In genomic region chr2:32965511-32966183, GRCm38 (mm10) we compare ENCODE assay signal across 9 mouse cellular contexts. TPM values are rescaled to one million over a fixed set of nuclear protein-coding genes. Genes with fewer than 3 reads are reported as not detected.
DNase-seq lines count a peak whose midpoint lies in the region; ATAC-seq lines count a peak whose summit lies in the region.
"Had no signal": no experiment of that assay in that cellular context is flagged by ENCODE, and none has a peak within 500 bp of the region (broad histone marks: within the 10 kb centered on the region; RNA-seq: fewer than 3 reads in every experiment).

No protein-coding gene starts in this region.

- peaks cover 10% of the 10 kb centered on the region for H3K36me3 ChIP-seq in forebrain, embryonic 11.5 days (ENCODE audit: control insufficient read depth, insufficient read depth, low read length)
- H3K36me3 ChIP-seq in forebrain, embryonic 15.5 days, result peaks cover 25% of the 10 kb centered on the region
- H3K36me3 ChIP-seq in liver, embryonic 11.5 days (ENCODE audit: control insufficient read depth, insufficient read depth, low read length), result peaks cover 22% of the 10 kb centered on the region

- ATAC-seq in forebrain, embryonic 11.5 days (replicated peaks; ENCODE audit: low FRiP score), result no peak
- no peak for ATAC-seq in forebrain, embryonic 15.5 days (replicated peaks)
- no peak for ATAC-seq in liver, embryonic 11.5 days (replicated peaks; ENCODE audit: low FRiP score)
- ATAC-seq in frontal cortex, adult (ENCODE audit: low TSS enrichment), result no peak
- ATAC-seq: Patski had no signal

- no peaks in the 10 kb centered on the region for H3K27me3 ChIP-seq in forebrain, embryonic 11.5 days (ENCODE audit: control insufficient read depth, insufficient read depth, low read length)
- no peaks in the 10 kb centered on the region for H3K27me3 ChIP-seq in forebrain, embryonic 15.5 days
- H3K27me3 ChIP-seq in liver, embryonic 11.5 days (replicated peaks; ENCODE audit: control insufficient read depth, insufficient read depth, low read length), result no peaks in the 10 kb centered on the region
- H3K27me3 ChIP-seq: Patski had no signal

- H3K9ac ChIP-seq in forebrain, embryonic 11.5 days (ENCODE audit: low read length), result no peak overlapping the region
- H3K9ac ChIP-seq in forebrain, embryonic 15.5 days (replicated peaks), result no peak overlapping the region
- peak overlapping the region; percentile 93 for H3K9ac ChIP-seq in liver, embryonic 11.5 days (ENCODE audit: low read depth, low read length)

- no peak overlapping the region for H3K27ac ChIP-seq in forebrain, embryonic 11.5 days (ENCODE audit: low read depth, low read length)
- H3K27ac ChIP-seq in forebrain, embryonic 15.5 days (replicated peaks), result no peak overlapping the region
- H3K27ac ChIP-seq in liver, embryonic 11.5 days (ENCODE audit: low read depth, low read length), result peak overlapping the region; percentile 99

- 23% methylated on average over 7 of the region's 7 CpGs for WGBS in forebrain, embryonic 11.5 days
- 12% methylated on average over 7 of the region's 7 CpGs for WGBS in forebrain, embryonic 15.5 days
- 9% methylated on average over 7 of the region's 7 CpGs for WGBS in liver, embryonic 11.5 days

- no peaks in the 10 kb centered on the region for H3K9me3 ChIP-seq in forebrain, embryonic 11.5 days (ENCODE audit: control insufficient read depth, low read length)
- H3K9me3 ChIP-seq in forebrain, embryonic 15.5 days, result no peaks in the 10 kb centered on the region
- H3K9me3 ChIP-seq in liver, embryonic 11.5 days (ENCODE audit: control insufficient read depth, low read length), result no peaks in the 10 kb centered on the region

- no peak overlapping the region for H3K4me3 ChIP-seq in forebrain, embryonic 11.5 days (ENCODE audit: low read depth, low read length)
- H3K4me3 ChIP-seq in forebrain, embryonic 15.5 days, result no peak overlapping the region
- peak overlapping the region; percentile 75 for H3K4me3 ChIP-seq in liver, embryonic 11.5 days (ENCODE audit: low read depth, low read length)

- H3K4me2 ChIP-seq in forebrain, embryonic 11.5 days (ENCODE audit: low read depth, low read length, severe bottlenecking), result peak overlapping the region; percentile 95; the same call in 1 of the 2 replicates
- H3K4me2 ChIP-seq in forebrain, embryonic 15.5 days (replicated peaks), result no peak overlapping the region
- H3K4me2 ChIP-seq in liver, embryonic 11.5 days, result peak overlapping the region; percentile 94

- H3K4me1 ChIP-seq in forebrain, embryonic 11.5 days (replicated peaks; ENCODE audit: control insufficient read depth, insufficient read depth, low read length), result peaks cover 19% of the 10 kb centered on the region; the same call in 1 of the 2 replicates
- peaks cover 56% of the 10 kb centered on the region for H3K4me1 ChIP-seq in forebrain, embryonic 15.5 days
- H3K4me1 ChIP-seq in liver, embryonic 11.5 days (replicated peaks; ENCODE audit: control insufficient read depth, insufficient read depth, low read length), result peaks cover 31% of the 10 kb centered on the region

- DNase-seq in forebrain, embryonic 11.5 days (ENCODE audit: low spot score), result no peak
- peak; percentile 46 to 54 for DNase-seq in spleen, postnatal 36 days (ENCODE audit: low spot score in 2 of 2)
- DNase-seq in spleen, postnatal 14 days (ENCODE audit: low spot score in 2 of 2), result no peak
- DNase-seq in liver, embryonic 11.5 days (ENCODE audit: low spot score), result peak; percentile 53
- no peak for DNase-seq in right cerebral cortex, postnatal 36 days (ENCODE audit: low spot score in 2 of 2)
- no peak for DNase-seq in testis, postnatal 10 days (ENCODE audit: low spot score)

RNA-seq across cellular contexts. Expression of gene Lrsam1, which starts 4.2 kb away (rescaled TPM):
- 10.7 and 13.0 TPM in 2 replicates for polyA plus RNA-seq in forebrain, embryonic 11.5 days (2014; fragmentation: Nextera tagmentation; extraction: Ambion mirVana)
- 16.7 and 17.8 TPM in 2 replicates for polyA plus RNA-seq in forebrain, embryonic 15.5 days (2015; fragmentation: Nextera tagmentation; extraction: Ambion mirVana)
- 6.1 and 6.7 TPM in 2 replicates for polyA plus RNA-seq in liver, embryonic 11.5 days (2014; fragmentation: Nextera tagmentation; extraction: Ambion mirVana)

RNA-seq across cellular contexts. Expression of gene Rpl12, which starts 4.3 kb away (rescaled TPM):
- polyA plus RNA-seq in forebrain, embryonic 11.5 days (2014; fragmentation: Nextera tagmentation; extraction: Ambion mirVana), result 134 and 151 TPM in 2 replicates
- 96.9 and 99.7 TPM in 2 replicates for polyA plus RNA-seq in forebrain, embryonic 15.5 days (2015; fragmentation: Nextera tagmentation; extraction: Ambion mirVana)
- 276 and 295 TPM in 2 replicates for polyA plus RNA-seq in liver, embryonic 11.5 days (2014; fragmentation: Nextera tagmentation; extraction: Ambion mirVana)

RNA-seq across cellular contexts. Expression of gene Slc2a8, which starts 16.2 kb away (rescaled TPM):
- 11.8 and 13.4 TPM in 2 replicates for polyA plus RNA-seq in forebrain, embryonic 11.5 days (2014; fragmentation: Nextera tagmentation; extraction: Ambion mirVana)
- polyA plus RNA-seq in forebrain, embryonic 15.5 days (2015; fragmentation: Nextera tagmentation; extraction: Ambion mirVana), result 20.9 and 21.3 TPM in 2 replicates
- 15.0 TPM in 2 replicates for polyA plus RNA-seq in liver, embryonic 11.5 days (2014; fragmentation: Nextera tagmentation; extraction: Ambion mirVana)

Comparison
In these comparisons a context has a peak if more than half of its experiments do, and no peak if none do; other contexts are left out.
1. DNase-seq: peak in spleen, postnatal 36 days (2 of 2) and liver, embryonic 11.5 days (single experiment); none in forebrain, embryonic 11.5 days (single experiment), spleen, postnatal 14 days (0 of 2), right cerebral cortex, postnatal 36 days (0 of 2) and testis, postnatal 10 days (single experiment).